Mouse (Mus musculus) G1E (cell line): ENCODE results near the gene Net1.

ENCODE experiments used
- CTCF ChIP-seq: IDR thresholded peaks from 2 replicates; pipeline ENCODE4 v1.5.1; 2012; ENCODE audit warnings: low read depth, low read length, inconsistent platforms, mixed read lengths
- GATA1 ChIP-seq: IDR thresholded peaks from 2 replicates; pipeline ENCODE4 v1.6.1; 2012; ENCODE audit warnings: borderline replicate concordance, low read length, inconsistent platforms, mixed read lengths
- POLR2AphosphoS5 ChIP-seq: IDR thresholded peaks from 2 replicates; pipeline ENCODE4 v1.6.1; 2012; ENCODE audit warnings: low read depth, low read length, inconsistent platforms; ENCODE audit not compliant: insufficient replicate concordance
- TAL1 ChIP-seq: conservative IDR thresholded peaks from 2 replicates; pipeline ENCODE4 v1.6.1; 2012; ENCODE audit warnings: low read depth, low read length, inconsistent platforms, mixed read lengths

DNA sequence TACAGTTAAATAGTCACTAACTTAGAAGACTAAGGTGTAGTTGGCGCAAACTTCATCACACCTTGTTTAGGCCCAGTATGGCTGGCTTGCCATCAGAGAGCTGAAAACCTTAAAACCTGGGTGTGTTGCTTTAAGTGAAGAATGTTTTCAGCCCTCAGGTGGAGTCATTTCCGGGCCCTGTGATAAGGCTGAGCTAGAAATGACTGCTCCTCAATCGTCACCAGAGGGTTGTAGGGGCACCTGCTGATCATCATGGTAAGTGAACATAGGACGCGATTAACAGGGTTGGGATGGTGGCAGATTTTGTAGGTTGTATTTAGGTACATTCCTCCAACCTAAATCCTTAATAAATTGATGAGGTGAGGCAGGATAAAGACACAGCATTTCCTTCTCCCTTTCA lies 6.5 kb upstream of the Net1 start:
- TF ChIP-seq TAL1 (no peak), CTCF (no peak), GATA1 (no peak), POLR2AphosphoS5 (no peak)
